Mouse (Mus musculus): ENCODE data around the gene Fam186a. TPM values are rescaled to one million over a fixed set of nuclear protein-coding genes. Genes with fewer than 3 reads are reported as not detected.
A peak's percentile ranks its signal among the peaks of the same experiment; 100 is the strongest.

Gene Fam186a
- polyA plus RNA-seq, 1 experiment from 2014 or later: not detected

DNA sequence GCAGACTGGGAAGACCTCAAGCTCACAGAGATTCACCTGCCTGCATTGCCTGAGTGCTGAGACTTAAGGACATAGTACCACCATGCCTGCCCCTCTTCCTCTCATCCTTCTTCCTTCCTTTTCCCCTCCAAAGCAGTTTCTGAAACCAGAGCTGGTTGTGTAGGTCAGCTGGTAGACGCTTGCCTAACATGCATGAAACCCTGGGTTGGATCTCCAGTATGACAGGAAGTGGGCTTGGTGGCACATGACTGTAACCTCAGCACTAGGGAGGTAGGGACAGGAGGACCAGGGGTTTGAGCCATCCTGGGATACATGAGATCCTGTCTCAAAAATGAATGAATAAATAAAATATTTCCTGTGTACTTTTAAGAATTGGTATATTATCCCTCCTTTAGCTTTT, 59.3 kb downstream of the Fam186a start:
- H3K4me1 ChIP-seq (replicated peaks; ENCODE audit: control insufficient read depth, insufficient read depth, low read length): peaks cover 4% of the 10 kb centered on the region
- no peak overlapping the region for H3K27ac ChIP-seq (ENCODE audit: low read length)
- H3K9me3 ChIP-seq (ENCODE audit: control insufficient read depth, low read length): no peaks in the 10 kb centered on the region
- no peak for ATAC-seq
- no peak overlapping the region for H3K4me3 ChIP-seq (replicated peaks; ENCODE audit: low read length)
- 76% methylated on average over 1 of the region's 1 CpGs for WGBS
- H3K27me3 ChIP-seq (replicated peaks; ENCODE audit: control insufficient read depth, insufficient read depth, low read length): no peaks in the 10 kb centered on the region
- no peaks in the 10 kb centered on the region for H3K36me3 ChIP-seq (ENCODE audit: control insufficient read depth, insufficient read depth)
- H3K4me2 ChIP-seq (ENCODE audit: low read length): no peak overlapping the region
- no peak overlapping the region for H3K9ac ChIP-seq (replicated peaks; ENCODE audit: low read depth, low read length)

DNA sequence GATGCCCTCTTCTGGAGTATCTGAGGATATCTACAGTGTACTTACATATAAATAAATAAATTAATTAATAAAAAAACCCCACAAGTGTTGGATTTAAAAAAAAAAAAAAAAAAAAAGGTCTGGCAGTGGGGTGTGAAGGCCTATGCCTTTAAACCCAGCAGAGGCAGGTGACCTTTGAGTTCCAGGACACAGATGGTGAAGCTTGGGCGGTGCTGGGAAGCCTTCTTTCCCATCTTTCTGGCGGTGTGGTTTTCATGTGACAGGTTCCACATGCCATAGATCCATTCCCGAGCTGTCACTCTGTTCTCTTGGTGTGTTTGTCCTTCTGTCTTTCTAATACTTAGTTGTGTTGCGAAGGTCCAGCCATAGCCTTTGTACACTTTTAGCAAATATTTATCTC, 59.8 kb downstream of the Fam186a start:
- WGBS: 88% methylated on average over 4 of the region's 4 CpGs
- H3K4me1 ChIP-seq (replicated peaks; ENCODE audit: control insufficient read depth, insufficient read depth, low read length): peaks cover 4% of the 10 kb centered on the region
- no peak overlapping the region for H3K27ac ChIP-seq (ENCODE audit: low read length)
- H3K36me3 ChIP-seq (ENCODE audit: control insufficient read depth, insufficient read depth): no peaks in the 10 kb centered on the region
- H3K9me3 ChIP-seq (ENCODE audit: control insufficient read depth, low read length): no peaks in the 10 kb centered on the region
- H3K4me2 ChIP-seq (ENCODE audit: low read length): no peak overlapping the region
- no peak overlapping the region for H3K9ac ChIP-seq (replicated peaks; ENCODE audit: low read depth, low read length)
- ATAC-seq: no peak
- no peaks in the 10 kb centered on the region for H3K27me3 ChIP-seq (replicated peaks; ENCODE audit: control insufficient read depth, insufficient read depth, low read length)
- H3K4me3 ChIP-seq (replicated peaks; ENCODE audit: low read length): no peak overlapping the region

DNA sequence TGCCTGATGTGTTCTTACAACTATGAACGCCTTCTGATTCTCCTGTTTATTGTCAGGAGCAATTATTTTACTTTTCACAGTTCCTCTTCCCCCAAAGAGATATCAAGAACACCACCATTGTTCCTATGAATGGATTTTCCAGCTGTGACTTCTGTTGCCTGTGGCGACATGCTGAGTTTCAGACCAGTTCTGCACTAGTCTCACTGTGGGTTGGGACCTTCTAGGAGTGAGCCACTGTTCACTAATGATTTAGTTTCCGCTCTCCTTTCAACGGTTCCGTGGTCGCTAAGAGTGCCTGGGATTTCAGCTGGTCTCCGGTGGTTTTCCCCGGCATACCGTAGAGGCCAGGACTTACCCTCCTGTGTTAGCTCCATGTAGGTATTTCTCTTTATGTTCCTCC, 62.0 kb downstream of the Fam186a start:
- no peak overlapping the region for H3K4me2 ChIP-seq (ENCODE audit: low read length)
- no peak overlapping the region for H3K4me3 ChIP-seq (replicated peaks; ENCODE audit: low read length)
- 80% methylated on average over 9 of the region's 9 CpGs for WGBS
- H3K4me1 ChIP-seq (replicated peaks; ENCODE audit: control insufficient read depth, insufficient read depth, low read length): peaks cover 4% of the 10 kb centered on the region
- H3K27ac ChIP-seq (ENCODE audit: low read length): no peak overlapping the region
- ATAC-seq: no peak
- no peaks in the 10 kb centered on the region for H3K36me3 ChIP-seq (ENCODE audit: control insufficient read depth, insufficient read depth)
- no peaks in the 10 kb centered on the region for H3K9me3 ChIP-seq (ENCODE audit: control insufficient read depth, low read length)
- no peaks in the 10 kb centered on the region for H3K27me3 ChIP-seq (replicated peaks; ENCODE audit: control insufficient read depth, insufficient read depth, low read length)
- H3K9ac ChIP-seq (replicated peaks; ENCODE audit: low read depth, low read length): no peak overlapping the region

DNA sequence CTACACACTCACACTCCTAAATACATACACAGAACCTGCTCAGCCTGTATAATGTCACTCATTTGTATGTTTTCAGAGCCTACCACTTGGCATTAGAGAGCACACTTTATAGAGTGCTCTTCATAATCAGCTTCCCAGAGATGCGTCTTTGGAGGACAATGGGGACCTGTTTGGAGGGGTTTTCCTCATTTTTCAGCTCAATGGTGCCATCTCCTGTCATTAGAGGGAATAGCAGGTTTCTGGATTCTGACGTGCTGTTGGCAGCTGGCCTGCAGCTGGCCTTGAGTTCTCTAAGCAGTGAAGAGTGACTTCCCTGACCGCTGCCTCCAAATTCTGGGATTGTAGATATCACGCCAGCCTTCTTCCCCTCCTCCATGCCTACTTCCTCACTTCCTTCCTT, 62.5 kb downstream of the Fam186a start:
- peaks cover 4% of the 10 kb centered on the region for H3K4me1 ChIP-seq (replicated peaks; ENCODE audit: control insufficient read depth, insufficient read depth, low read length)
- peak; percentile 88 for ATAC-seq
- H3K4me3 ChIP-seq (replicated peaks; ENCODE audit: low read length): no peak overlapping the region
- H3K9ac ChIP-seq (replicated peaks; ENCODE audit: low read depth, low read length): no peak overlapping the region
- 10% methylated on average over 4 of the region's 4 CpGs for WGBS
- no peaks in the 10 kb centered on the region for H3K9me3 ChIP-seq (ENCODE audit: control insufficient read depth, low read length)
- H3K27me3 ChIP-seq (replicated peaks; ENCODE audit: control insufficient read depth, insufficient read depth, low read length): no peaks in the 10 kb centered on the region
- no peaks in the 10 kb centered on the region for H3K36me3 ChIP-seq (ENCODE audit: control insufficient read depth, insufficient read depth)
- no peak overlapping the region for H3K4me2 ChIP-seq (ENCODE audit: low read length)
- no peak overlapping the region for H3K27ac ChIP-seq (ENCODE audit: low read length)

DNA sequence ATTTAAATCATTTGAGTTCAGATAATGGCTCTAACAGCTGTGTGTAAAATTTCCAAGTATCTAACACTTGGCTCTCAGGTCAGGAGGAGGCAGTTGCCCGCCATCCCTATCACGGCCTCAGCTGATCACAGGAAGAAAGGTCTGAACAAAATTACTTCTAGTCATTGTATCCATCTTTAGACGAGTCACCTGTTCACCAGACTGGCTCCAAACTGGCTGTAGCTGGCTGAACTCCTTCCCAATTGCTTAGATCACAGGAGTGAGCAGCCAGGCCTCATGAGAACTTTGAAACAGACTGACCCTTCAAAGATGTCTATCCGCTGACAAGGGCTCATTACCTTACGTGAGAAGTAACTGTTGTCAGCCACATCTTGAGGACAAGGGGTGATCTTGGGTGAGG, 63.6 kb downstream of the Fam186a start:
- H3K36me3 ChIP-seq (ENCODE audit: control insufficient read depth, insufficient read depth): no peaks in the 10 kb centered on the region
- WGBS: 80% methylated on average over 5 of the region's 5 CpGs
- peaks cover 4% of the 10 kb centered on the region for H3K4me1 ChIP-seq (replicated peaks; ENCODE audit: control insufficient read depth, insufficient read depth, low read length)
- H3K27me3 ChIP-seq (replicated peaks; ENCODE audit: control insufficient read depth, insufficient read depth, low read length): no peaks in the 10 kb centered on the region
- no peak for ATAC-seq
- no peak overlapping the region for H3K27ac ChIP-seq (ENCODE audit: low read length)
- no peaks in the 10 kb centered on the region for H3K9me3 ChIP-seq (ENCODE audit: control insufficient read depth, low read length)
- no peak overlapping the region for H3K4me2 ChIP-seq (ENCODE audit: low read length)
- H3K4me3 ChIP-seq (replicated peaks; ENCODE audit: low read length): no peak overlapping the region
- H3K9ac ChIP-seq (replicated peaks; ENCODE audit: low read depth, low read length): no peak overlapping the region

DNA sequence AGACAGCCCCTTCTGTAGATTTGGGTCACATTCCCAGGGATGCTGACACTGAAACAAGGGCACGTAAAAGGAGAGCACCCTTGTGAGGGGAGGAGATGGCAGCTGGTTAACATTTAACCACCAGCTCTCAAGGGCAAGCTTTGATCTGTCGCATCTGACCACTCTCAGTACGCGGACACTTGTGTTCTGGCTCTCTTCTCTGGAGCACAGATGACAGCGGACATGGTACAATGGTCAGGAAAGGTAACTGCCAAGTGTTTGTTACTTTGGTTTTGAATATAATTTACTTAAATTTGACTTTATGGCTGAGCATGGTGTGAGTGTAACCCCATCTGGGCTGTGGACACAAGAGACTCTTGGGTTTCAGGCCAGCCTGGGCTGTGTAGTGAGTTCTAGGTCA, 64.1 kb downstream of the Fam186a start:
- Histone ChIP-seq H3K9ac (replicated peaks; ENCODE audit: low read depth, low read length) (no peak overlapping the region), H3K4me1 (replicated peaks; ENCODE audit: control insufficient read depth, insufficient read depth, low read length) (peaks cover 4% of the 10 kb centered on the region), H3K27me3 (replicated peaks; ENCODE audit: control insufficient read depth, insufficient read depth, low read length) (no peaks in the 10 kb centered on the region), H3K9me3 (ENCODE audit: control insufficient read depth, low read length) (no peaks in the 10 kb centered on the region), H3K36me3 (ENCODE audit: control insufficient read depth, insufficient read depth) (no peaks in the 10 kb centered on the region), H3K4me2 (ENCODE audit: low read length) (no peak overlapping the region), H3K4me3 (replicated peaks; ENCODE audit: low read length) (no peak overlapping the region), H3K27ac (ENCODE audit: low read length) (no peak overlapping the region)
- no peak for ATAC-seq
- 91% methylated on average over 5 of the region's 5 CpGs for WGBS

DNA sequence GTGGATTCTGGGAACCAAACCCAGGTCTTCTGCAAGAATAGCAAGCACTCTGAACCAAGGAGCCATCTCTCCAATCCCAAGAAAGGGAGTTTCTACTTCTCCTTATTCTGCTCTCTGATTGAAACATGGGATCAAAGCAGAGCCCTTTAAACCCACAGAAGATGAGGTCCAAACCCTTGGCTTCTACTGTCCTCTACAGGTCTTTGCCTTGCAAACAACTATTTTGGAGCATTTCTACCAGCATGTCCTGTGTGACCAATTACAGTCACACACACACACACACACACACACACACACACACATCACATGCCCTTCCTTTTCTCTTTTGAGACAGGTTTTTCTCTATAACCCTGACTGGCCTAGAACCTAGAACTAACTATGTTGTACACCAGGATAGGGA, 70.2 kb downstream of the Fam186a start:
- no peak overlapping the region for H3K4me2 ChIP-seq (ENCODE audit: low read length)
- H3K27ac ChIP-seq (ENCODE audit: low read length): no peak overlapping the region
- no peaks in the 10 kb centered on the region for H3K36me3 ChIP-seq (ENCODE audit: control insufficient read depth, insufficient read depth)
- no peaks in the 10 kb centered on the region for H3K27me3 ChIP-seq (replicated peaks; ENCODE audit: control insufficient read depth, insufficient read depth, low read length)
- H3K4me1 ChIP-seq (replicated peaks; ENCODE audit: control insufficient read depth, insufficient read depth, low read length): no peaks in the 10 kb centered on the region
- ATAC-seq: no peak
- no peak overlapping the region for H3K9ac ChIP-seq (replicated peaks; ENCODE audit: low read depth, low read length)
- H3K4me3 ChIP-seq (replicated peaks; ENCODE audit: low read length): no peak overlapping the region
- H3K9me3 ChIP-seq (ENCODE audit: control insufficient read depth, low read length): no peaks in the 10 kb centered on the region

DNA sequence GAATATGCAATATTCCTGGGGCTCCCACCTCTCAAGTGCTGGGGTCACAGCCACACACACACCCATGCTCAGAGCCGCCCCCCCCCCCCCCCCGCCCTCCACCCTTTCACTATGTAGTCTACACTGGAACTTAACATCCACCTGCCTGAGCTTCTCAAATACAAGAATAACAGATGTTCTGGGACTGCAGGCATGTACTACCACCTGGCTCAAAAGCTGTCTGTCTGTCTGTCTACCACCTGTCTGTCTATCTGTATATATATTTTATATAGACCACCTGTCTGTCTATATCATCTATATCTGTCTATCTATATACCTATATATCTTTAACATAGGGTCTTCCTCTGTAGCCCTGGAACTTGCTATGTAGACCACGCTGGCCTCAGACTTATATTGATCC, 75.5 kb downstream of the Fam186a start:
- H3K27me3 ChIP-seq (replicated peaks; ENCODE audit: control insufficient read depth, insufficient read depth, low read length): no peaks in the 10 kb centered on the region
- no peaks in the 10 kb centered on the region for H3K9me3 ChIP-seq (ENCODE audit: control insufficient read depth, low read length)
- H3K4me2 ChIP-seq (ENCODE audit: low read length): no peak overlapping the region
- H3K9ac ChIP-seq (replicated peaks; ENCODE audit: low read depth, low read length): no peak overlapping the region
- no peaks in the 10 kb centered on the region for H3K36me3 ChIP-seq (ENCODE audit: control insufficient read depth, insufficient read depth)
- ATAC-seq: no peak
- WGBS: 87% methylated on average over 1 of the region's 3 CpGs
- no peaks in the 10 kb centered on the region; the same call in 1 of the 2 replicates for H3K4me1 ChIP-seq (replicated peaks; ENCODE audit: control insufficient read depth, insufficient read depth, low read length)
- no peak overlapping the region for H3K4me3 ChIP-seq (replicated peaks; ENCODE audit: low read length)
- H3K27ac ChIP-seq (ENCODE audit: low read length): no peak overlapping the region

DNA sequence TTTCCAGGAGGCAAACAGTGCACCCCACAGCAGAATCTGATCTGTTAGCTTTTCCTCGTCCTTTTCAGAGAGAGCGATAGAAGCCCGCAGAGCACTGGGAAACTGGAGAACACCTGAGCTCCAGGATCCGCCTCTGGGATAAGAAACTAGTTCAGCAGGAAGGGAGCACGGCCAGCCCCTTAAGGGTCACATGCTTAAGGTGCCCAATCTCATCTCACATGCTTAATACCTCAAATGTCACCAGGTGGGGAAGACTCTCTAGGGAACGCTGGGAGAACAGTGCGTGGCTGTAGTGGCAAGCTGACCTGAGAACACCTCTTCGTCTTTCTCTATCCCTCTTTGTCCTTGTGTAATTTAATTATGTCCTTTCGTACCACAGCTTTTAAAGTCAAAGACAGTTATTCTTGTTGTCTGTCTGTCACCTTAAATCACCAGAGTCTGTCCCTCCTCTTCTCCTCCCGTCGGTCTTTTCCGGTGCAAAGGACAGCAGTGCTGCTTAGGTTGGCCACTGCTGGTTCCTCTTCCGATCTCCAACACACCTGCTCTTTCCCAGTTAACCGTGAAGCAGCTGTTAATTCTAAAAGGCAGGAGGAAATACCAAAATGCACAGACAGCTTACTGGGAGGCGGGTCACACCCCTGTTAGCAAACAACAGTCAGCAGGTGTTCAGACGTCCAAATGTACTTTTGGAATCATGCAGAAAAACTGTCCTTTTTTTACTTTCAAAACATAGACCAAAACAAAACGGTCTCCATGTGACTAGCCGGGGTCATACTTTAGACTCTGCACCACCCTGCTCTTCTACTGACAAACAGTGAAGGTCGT, 76.2 kb downstream of the Fam186a start:
- 60% methylated on average over 19 of the region's 19 CpGs for WGBS
- Histone ChIP-seq H3K36me3 (ENCODE audit: control insufficient read depth, insufficient read depth) (no peaks in the 10 kb centered on the region), H3K27me3 (replicated peaks; ENCODE audit: control insufficient read depth, insufficient read depth, low read length) (no peaks in the 10 kb centered on the region), H3K4me2 (ENCODE audit: low read length) (no peak overlapping the region), H3K4me1 (replicated peaks; ENCODE audit: control insufficient read depth, insufficient read depth, low read length) (no peaks in the 10 kb centered on the region; the same call in 1 of the 2 replicates), H3K27ac (ENCODE audit: low read length) (no peak overlapping the region), H3K9me3 (ENCODE audit: control insufficient read depth, low read length) (no peaks in the 10 kb centered on the region), H3K4me3 (replicated peaks; ENCODE audit: low read length) (no peak overlapping the region), H3K9ac (replicated peaks; ENCODE audit: low read depth, low read length) (no peak overlapping the region)
- ATAC-seq: no peak

Data from forebrain, embryonic 16.5 days (tissue).